Mouse (Mus musculus) neural tube, embryonic 11.5 days (tissue): ENCODE measurements at regions not wholly inside any gene's neighbourhood (a gene's known extent, or its start where the extent isn't known, plus 50 kb on each side); places are given as distances from the start of the nearest gene placed in this dataset.

Experiments used
- ATAC-seq: fragments of 200-750 bp; cut with Nextera tagmentation; 2 replicates; pipeline ENCODE4 v1.8.0; 2017; ENCODE audit warnings: moderate number of reproducible peaks, mild to moderate bottlenecking, moderate TSS enrichment, moderate library complexity; ENCODE audit not compliant: insufficient read depth, low FRiP score, low TSS enrichment
- DNase-seq: peaks from one replicate; pipeline ENCODE4 v3.0.0-alpha.2; 2015; ENCODE audit warnings: low spot score
- H3K27ac ChIP-seq: fragments of 300-500 bp; sonication (generic); 2 replicates; pipeline ENCODE4 v1.5.1; 2014; ENCODE audit warnings: low read depth, mild to moderate bottlenecking, low read length
- H3K27me3 ChIP-seq: fragments of 300-500 bp; sonication (generic); 2 replicates; pipeline ENCODE4 v1.6.1; 2014; ENCODE audit warnings: mild to moderate bottlenecking, low read length, mixed read lengths; ENCODE audit not compliant: control insufficient read depth, insufficient read depth
- H3K36me3 ChIP-seq: fragments of 300-500 bp; sonication (generic); 2 replicates; pipeline ENCODE4 v1.6.1; 2014; ENCODE audit warnings: mild to moderate bottlenecking, low read length, moderate library complexity, mixed read lengths; ENCODE audit not compliant: control insufficient read depth, insufficient read depth
- H3K4me1 ChIP-seq: fragments of 300-500 bp; sonication (generic); 2 replicates; pipeline ENCODE4 v1.6.1; 2014; ENCODE audit warnings: low read length, mixed read lengths; ENCODE audit not compliant: control insufficient read depth, insufficient read depth
- H3K4me2 ChIP-seq: fragments of 300-500 bp; sonication (generic); 2 replicates; pipeline ENCODE4 v1.6.1; 2014; ENCODE audit warnings: low read depth, mild to moderate bottlenecking, moderate library complexity
- H3K4me3 ChIP-seq: fragments of 300-500 bp; sonication (generic); 2 replicates; pipeline ENCODE4 v1.5.1; 2014; ENCODE audit warnings: low read depth, low read length
- H3K9ac ChIP-seq: fragments of 300-500 bp; sonication (generic); 2 replicates; pipeline ENCODE4 v1.6.1; 2014; ENCODE audit warnings: mild to moderate bottlenecking, low read length
- H3K9me3 ChIP-seq: fragments of 300-500 bp; sonication (generic); 2 replicates; pipeline ENCODE4 v1.6.1; 2016; ENCODE audit warnings: low read length; ENCODE audit not compliant: control insufficient read depth
- WGBS: fragments of 180-500 bp; shearing (Covaris S2); extraction: QIAGEN DNeasy Blood & Tissue Kit; methylation state at CpG from one replicate; pipeline ENCODE4 v1.1.7; 2014; 5-methylcytosine and 5-hydroxymethylcytosine counted together

DNA sequence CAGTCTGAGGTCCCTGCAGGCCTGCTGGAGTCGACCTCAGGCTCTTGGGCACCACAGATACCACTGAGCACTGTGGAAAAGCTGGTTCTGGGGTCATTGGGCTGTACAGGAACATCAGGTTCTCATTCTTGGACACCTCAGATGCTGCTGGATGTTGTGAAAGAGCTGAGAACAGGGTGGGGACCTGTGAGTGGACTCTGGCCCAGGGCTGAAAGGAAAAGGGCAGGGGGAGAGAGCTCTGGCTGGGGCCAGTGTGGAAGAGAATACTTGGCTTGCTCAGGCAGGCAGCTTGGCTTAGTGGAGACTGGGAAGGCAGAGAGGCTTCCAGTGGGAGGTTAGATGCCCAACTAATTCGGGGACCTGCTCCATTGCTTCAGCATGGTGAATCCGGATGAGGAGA, 115.7 kb upstream of the Ngly1 start:
- Histone ChIP-seq H3K4me1 (no peaks in the 10 kb centered on the region), H3K27me3 (no peaks in the 10 kb centered on the region), H3K9ac (no peak overlapping the region), H3K4me3 (no peak overlapping the region), H3K27ac (no peak overlapping the region), H3K9me3 (no peaks in the 10 kb centered on the region), H3K36me3 (no peaks in the 10 kb centered on the region), H3K4me2 (no peak overlapping the region)
- ATAC-seq (no peak), DNase-seq (no peak)
- WGBS: 78% methylated on average over 3 of the region's 3 CpGs

DNA sequence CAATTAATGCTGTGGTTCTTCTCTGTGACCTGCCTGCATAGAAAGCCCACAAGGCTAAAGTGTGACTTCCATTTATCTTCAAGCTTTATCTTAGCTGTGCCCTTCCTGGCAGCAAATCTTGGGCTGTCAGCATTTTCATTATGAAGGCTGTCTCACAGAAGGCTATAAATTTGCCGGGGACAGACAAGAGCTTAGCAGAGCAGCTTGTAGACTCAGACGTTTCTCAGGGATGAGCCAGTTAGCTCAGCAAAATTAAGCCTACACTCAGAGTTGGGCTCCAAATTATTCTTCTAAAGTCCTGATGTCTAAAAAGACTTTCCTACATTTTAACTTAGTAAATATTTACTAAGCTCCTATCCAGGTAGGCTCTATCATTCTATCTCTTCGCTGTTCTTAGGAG, 112.9 kb upstream of the Ngly1 start:
- no peaks in the 10 kb centered on the region for H3K27me3 ChIP-seq
- H3K9me3 ChIP-seq: no peaks in the 10 kb centered on the region
- no peaks in the 10 kb centered on the region for H3K36me3 ChIP-seq
- H3K4me2 ChIP-seq: no peak overlapping the region
- 62% methylated on average over 3 of the region's 3 CpGs for WGBS
- DNase-seq (no peak), ATAC-seq (peak; percentile 31; the same call in 1 of the 2 replicates)
- no peak overlapping the region for H3K4me3 ChIP-seq
- no peaks in the 10 kb centered on the region for H3K4me1 ChIP-seq
- H3K9ac ChIP-seq: no peak overlapping the region
- no peak overlapping the region for H3K27ac ChIP-seq

DNA sequence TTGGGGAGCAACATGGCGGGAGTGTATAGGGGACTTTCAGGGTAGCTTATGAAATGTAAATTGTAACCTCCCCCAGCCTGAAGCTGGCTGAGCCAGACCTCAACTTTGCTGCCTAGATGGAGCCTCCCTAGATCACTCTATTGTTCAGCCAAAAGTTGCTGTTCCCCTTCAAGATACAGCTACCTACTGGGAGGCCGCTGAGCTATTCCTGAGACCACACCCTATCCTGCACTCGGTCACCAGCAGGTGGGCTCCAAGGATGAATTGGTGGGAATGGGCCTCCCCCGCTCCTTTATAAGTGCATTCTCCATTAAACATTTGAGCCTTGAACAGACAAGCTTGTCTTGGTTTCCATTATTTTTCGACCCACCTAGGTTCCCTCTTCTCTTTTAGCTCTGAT, 104.8 kb upstream of the Ngly1 start:
- Histone ChIP-seq H3K4me1 (no peaks in the 10 kb centered on the region), H3K4me2 (no peak overlapping the region), H3K9me3 (no peaks in the 10 kb centered on the region), H3K36me3 (no peaks in the 10 kb centered on the region), H3K27ac (no peak overlapping the region), H3K9ac (no peak overlapping the region), H3K27me3 (no peaks in the 10 kb centered on the region), H3K4me3 (no peak overlapping the region)
- DNase-seq (no peak), ATAC-seq (no peak)
- 86% methylated on average over 5 of the region's 5 CpGs for WGBS

DNA sequence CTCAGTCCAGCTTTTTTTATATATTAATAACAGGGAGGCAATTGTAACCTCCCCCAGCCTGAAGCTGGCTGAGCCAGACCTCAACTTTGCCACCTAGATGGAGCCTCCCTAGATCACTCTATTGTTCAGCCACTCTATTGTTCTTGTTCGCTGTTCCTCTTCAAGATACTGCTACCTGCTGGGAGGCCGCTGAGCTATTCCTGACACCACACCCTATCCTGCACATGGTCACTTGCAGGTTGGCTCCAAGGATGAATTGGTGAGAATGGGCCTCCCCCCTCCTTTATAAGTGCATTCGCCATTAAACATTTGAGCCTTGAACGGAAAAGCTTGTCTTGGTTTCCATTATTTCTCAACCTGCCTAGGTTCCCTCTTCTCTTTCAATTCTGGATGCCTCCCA, 102.3 kb upstream of the Ngly1 start:
- WGBS: 49% methylated on average over 4 of the region's 4 CpGs
- Histone ChIP-seq H3K27ac (no peak overlapping the region), H3K4me2 (no peak overlapping the region), H3K27me3 (no peaks in the 10 kb centered on the region), H3K36me3 (no peaks in the 10 kb centered on the region), H3K4me3 (no peak overlapping the region), H3K9ac (no peak overlapping the region), H3K9me3 (no peaks in the 10 kb centered on the region), H3K4me1 (no peaks in the 10 kb centered on the region)
- DNase-seq (no peak), ATAC-seq (no peak)

DNA sequence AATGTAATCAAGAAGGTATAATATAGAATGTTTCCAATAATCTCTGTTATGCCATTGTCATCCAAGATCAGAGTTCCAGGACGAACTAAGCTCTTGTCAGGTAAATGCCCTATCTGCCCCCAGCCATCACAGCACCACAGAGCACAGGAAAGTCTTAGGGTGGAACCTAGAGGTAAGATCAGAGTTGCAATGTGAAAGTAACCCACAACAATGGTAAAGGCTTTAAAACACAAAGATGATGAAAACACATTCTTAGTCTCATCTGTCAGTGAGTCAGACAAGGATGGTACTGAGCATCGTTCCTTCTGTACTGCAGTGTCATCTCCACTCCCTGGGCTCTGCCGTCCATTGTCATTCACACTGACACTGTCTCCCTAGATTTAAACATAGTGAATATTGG, 97.3 kb upstream of the Ngly1 start:
- Histone ChIP-seq H3K4me3 (no peak overlapping the region), H3K27ac (no peak overlapping the region), H3K9ac (no peak overlapping the region), H3K9me3 (no peaks in the 10 kb centered on the region), H3K4me1 (no peaks in the 10 kb centered on the region), H3K36me3 (no peaks in the 10 kb centered on the region), H3K27me3 (no peaks in the 10 kb centered on the region), H3K4me2 (no peak overlapping the region)
- no peak for ATAC-seq
- WGBS: 80% methylated on average over 3 of the region's 3 CpGs
- DNase-seq: no peak

DNA sequence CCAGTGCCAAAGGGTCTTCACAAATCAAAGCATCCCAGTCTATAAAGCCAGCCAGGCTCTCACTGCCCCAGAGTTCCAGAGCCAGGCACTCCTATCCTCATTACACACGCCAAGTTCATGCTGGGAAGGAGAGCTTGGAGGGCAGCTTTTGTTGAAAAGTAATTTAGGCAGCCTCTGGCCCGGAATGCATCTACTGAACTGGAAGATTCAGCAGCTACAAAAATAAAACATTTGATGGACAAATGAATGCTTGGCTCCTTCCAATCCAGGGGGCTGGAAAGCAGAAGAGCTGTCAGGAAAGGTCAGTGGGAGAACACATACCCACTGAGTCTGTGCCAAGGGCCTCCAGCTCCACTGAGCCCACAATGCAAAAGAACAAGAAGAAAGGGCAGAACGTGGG, 96.4 kb upstream of the Ngly1 start:
- no peaks in the 10 kb centered on the region for H3K4me1 ChIP-seq

DNA sequence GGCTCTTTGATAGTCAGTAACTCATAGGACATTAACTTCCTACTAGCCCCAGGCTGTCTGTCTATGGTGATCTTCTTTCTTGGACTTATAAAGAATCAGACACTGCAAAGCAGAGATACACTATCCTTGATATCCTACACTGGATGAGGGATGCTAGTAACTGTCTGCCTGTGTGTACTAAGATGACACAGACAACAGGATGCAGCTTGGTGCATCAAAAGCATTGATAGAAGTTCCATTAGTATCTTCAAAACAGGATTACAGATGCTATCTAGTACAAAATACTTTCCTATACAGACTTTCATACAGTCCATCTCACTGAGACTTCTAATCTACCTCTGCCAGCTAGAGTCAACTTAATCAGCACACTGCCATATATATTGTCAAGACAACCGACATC, 94.0 kb upstream of the Ngly1 start:
- H3K4me3 ChIP-seq: no peak overlapping the region
- ATAC-seq (no peak), DNase-seq (no peak)
- no peak overlapping the region for H3K9ac ChIP-seq
- no peaks in the 10 kb centered on the region for H3K36me3 ChIP-seq
- H3K9me3 ChIP-seq: no peaks in the 10 kb centered on the region
- WGBS: 66% methylated on average over 1 of the region's 1 CpGs
- H3K27me3 ChIP-seq: no peaks in the 10 kb centered on the region
- no peaks in the 10 kb centered on the region for H3K4me1 ChIP-seq
- no peak overlapping the region for H3K4me2 ChIP-seq
- no peak overlapping the region for H3K27ac ChIP-seq

More for the DNA sequence above, 96.4 kb upstream of the Ngly1 start:
- H3K27ac ChIP-seq: no peak overlapping the region
- 56% methylated on average over 3 of the region's 3 CpGs for WGBS
- H3K36me3 ChIP-seq: no peaks in the 10 kb centered on the region
- no peak overlapping the region for H3K9ac ChIP-seq
- no peak for DNase-seq
- no peaks in the 10 kb centered on the region for H3K27me3 ChIP-seq
- H3K9me3 ChIP-seq: no peaks in the 10 kb centered on the region
- H3K4me3 ChIP-seq: no peak overlapping the region
- H3K4me2 ChIP-seq: no peak overlapping the region
- no peak for ATAC-seq

DNA sequence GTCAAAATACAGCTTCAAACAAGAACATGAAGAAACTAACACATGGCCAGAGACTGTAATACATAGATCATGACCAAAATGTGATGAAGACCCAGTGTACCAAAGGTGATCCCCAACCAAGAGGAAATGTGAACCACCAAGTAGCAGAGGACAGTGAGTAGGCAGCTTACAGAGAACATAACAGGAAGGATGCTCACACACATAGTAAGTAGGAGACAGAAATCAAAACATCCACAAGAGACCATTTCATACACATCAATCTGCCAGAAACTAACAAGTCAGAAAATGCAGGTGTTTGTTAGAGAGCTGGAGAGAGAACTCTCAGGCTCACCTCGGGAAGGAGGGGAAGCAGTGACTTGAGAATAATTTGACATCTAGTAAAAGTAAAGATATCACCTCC, 78.9 kb upstream of the Ngly1 start:
- Histone ChIP-seq H3K27ac (no peak overlapping the region), H3K9me3 (no peaks in the 10 kb centered on the region), H3K9ac (no peak overlapping the region), H3K4me1 (no peaks in the 10 kb centered on the region), H3K4me3 (no peak overlapping the region), H3K4me2 (no peak overlapping the region), H3K36me3 (no peaks in the 10 kb centered on the region), H3K27me3 (no peaks in the 10 kb centered on the region)
- 56% methylated on average over 1 of the region's 1 CpGs for WGBS
- ATAC-seq (no peak), DNase-seq (no peak)

DNA sequence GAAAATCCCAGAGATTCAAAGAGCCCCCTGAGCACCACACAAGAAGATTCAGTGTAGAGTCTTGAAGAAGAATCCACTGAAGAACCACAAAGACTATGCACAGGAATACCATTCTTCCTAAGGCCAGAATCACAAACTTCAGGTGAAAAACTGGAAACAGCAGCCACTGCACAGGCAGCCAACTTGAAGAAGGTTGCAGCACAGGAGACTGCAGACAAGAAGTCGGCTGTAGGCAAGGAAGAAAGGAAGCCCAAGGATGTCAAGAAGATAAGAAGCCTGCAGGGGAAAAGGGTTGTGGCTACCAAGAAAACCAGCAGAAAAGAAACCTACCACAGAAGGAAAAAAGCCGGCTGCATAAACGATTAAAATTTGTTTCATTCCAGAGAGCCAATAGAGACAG, 76.8 kb upstream of the Ngly1 start:
- 85% methylated on average over 3 of the region's 3 CpGs for WGBS
- no peak for ATAC-seq
- Histone ChIP-seq H3K9me3 (no peaks in the 10 kb centered on the region), H3K9ac (no peak overlapping the region), H3K4me2 (no peak overlapping the region), H3K27ac (no peak overlapping the region), H3K4me3 (no peak overlapping the region), H3K27me3 (no peaks in the 10 kb centered on the region), H3K4me1 (no peaks in the 10 kb centered on the region), H3K36me3 (no peaks in the 10 kb centered on the region)
- DNase-seq: no peak
